Mouse (Mus musculus) left cerebral cortex, adult 11 months (tissue): ENCODE data around the gene Ran.

Experiments used
- DNase-seq: peaks from one replicate; pipeline ENCODE4 v3.0.0; 2022; ENCODE audit warnings: low spot score

The Ran gene

GRCm38 (mm10) chr5:129015540-129015939 is 4.3 kb upstream of the Ran start:
- no peak for DNase-seq

GRCm38 (mm10) chr5:129016370-129016769 is 3.5 kb upstream of the Ran start:
- DNase-seq: no peak

GRCm38 (mm10) chr5:129018782-129019489 is 933 bp upstream of the Ran start:
- DNase-seq: no peak

- DNase-seq: no peak
Observed at GRCm38 (mm10) chr5:129020300-129020668, 415 bp downstream of the Ran start.

- DNase-seq: no peak
Observed at GRCm38 (mm10) chr5:129020731-129021130, 862 bp downstream of the Ran start.

GRCm38 (mm10) chr5:129025048-129025447 is 5.2 kb downstream of the Ran start:
- DNase-seq: no peak

- no peak for DNase-seq
Observed at GRCm38 (mm10) chr5:129025725-129026124, 5.9 kb downstream of the Ran start.

GRCm38 (mm10) chr5:129026171-129026570 is 6.3 kb downstream of the Ran start:
- DNase-seq: no peak

- no peak for DNase-seq
Observed at GRCm38 (mm10) chr5:129026637-129027036, 6.8 kb downstream of the Ran start.

GRCm38 (mm10) chr5:129029131-129029723 is 9.4 kb downstream of the Ran start:
- no peak for DNase-seq

- no peak for DNase-seq
Observed at GRCm38 (mm10) chr5:129036678-129037077, 16.8 kb downstream of the Ran start.

- DNase-seq: no peak
Observed at GRCm38 (mm10) chr5:129037739-129038138, 17.9 kb downstream of the Ran start.

GRCm38 (mm10) chr5:129045641-129046580 is 26.0 kb downstream of the Ran start:
- no peak for DNase-seq

- DNase-seq: no peak
Observed at GRCm38 (mm10) chr5:129049372-129049771, 29.5 kb downstream of the Ran start.

GRCm38 (mm10) chr5:129051910-129052309 is 32.0 kb downstream of the Ran start:
- no peak for DNase-seq

GRCm38 (mm10) chr5:129052636-129053355 is 32.9 kb downstream of the Ran start:
- DNase-seq: no peak

GRCm38 (mm10) chr5:129054675-129055284 is 34.9 kb downstream of the Ran start:
- DNase-seq: no peak

GRCm38 (mm10) chr5:129059116-129059515 is 39.2 kb downstream of the Ran start:
- no peak for DNase-seq

- DNase-seq: peak; percentile 58
Observed at GRCm38 (mm10) chr5:129061579-129061978, 41.7 kb downstream of the Ran start.

- DNase-seq: peak; percentile 54
Observed at GRCm38 (mm10) chr5:129063037-129063791, 43.3 kb downstream of the Ran start.

- no peak for DNase-seq
Observed at GRCm38 (mm10) chr5:129063792-129064087, 43.9 kb downstream of the Ran start.
